Mouse (Mus musculus): ENCODE data around the gene Stum. TPM values are rescaled to one million over a fixed set of nuclear protein-coding genes. Genes with fewer than 3 reads are reported as not detected.

Gene Stum
- polyA plus RNA-seq, 1 experiment = not detected

DNA sequence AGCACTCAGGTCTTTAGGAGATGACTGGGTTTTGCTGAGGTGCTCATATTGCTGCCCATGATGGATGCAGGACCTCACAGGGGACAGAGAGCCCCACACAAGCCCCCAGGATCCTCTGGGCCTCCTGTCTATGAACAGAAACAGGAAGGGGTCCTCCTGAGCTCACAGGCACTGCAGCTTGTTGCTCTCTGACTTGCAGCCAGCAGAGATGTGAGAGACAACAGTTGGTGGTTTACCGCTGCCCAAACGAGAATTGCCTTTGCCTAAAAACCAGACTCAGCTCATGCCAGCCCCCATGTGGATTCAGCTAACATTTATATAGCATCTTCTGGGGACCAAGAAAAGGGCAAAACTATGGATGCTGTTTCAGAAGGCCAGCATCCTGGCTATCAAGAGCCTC is 33.7 kb downstream of the Stum start:
- no peak overlapping the region for H3K4me3 ChIP-seq (replicated peaks)
- H3K36me3 ChIP-seq (ENCODE audit: control insufficient read depth) = no peaks in the 10 kb centered on the region
- H3K27me3 ChIP-seq (ENCODE audit: control insufficient read depth) = no peaks in the 10 kb centered on the region
- no peaks in the 10 kb centered on the region for H3K4me1 ChIP-seq (ENCODE audit: control insufficient read depth)
- H3K9me3 ChIP-seq (ENCODE audit: control insufficient read depth, low read length) = no peaks in the 10 kb centered on the region
- no peak for TF ChIP-seq TAL1 (IDR thresholded peaks at IDR 0.05; ENCODE audit: low read length)
- no peak for TF ChIP-seq GATA1 (IDR thresholded peaks at IDR 0.05; ENCODE audit: low read length)

DNA sequence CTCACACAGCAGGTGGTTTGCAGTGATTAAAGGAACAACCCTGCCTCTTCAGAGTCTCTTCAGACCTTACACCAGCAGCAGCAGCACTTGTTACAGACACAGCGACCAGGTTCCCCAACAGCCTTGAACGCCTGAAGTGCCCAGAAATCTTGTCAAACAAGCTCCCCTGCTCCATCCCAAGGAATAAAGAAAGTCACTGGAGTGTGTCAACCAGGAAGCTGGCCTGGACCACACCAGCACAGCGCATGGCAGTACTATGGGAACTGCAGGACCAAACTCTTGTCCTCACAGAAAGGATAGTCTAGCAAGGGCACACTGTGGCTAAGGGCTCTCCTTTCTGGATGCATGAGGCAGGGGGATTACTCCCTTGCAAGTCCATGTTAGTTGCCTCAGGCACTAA is 38.9 kb downstream of the Stum start:
- Histone ChIP-seq H3K36me3 (ENCODE audit: control insufficient read depth) (no peaks in the 10 kb centered on the region), H3K4me3 (replicated peaks) (no peak overlapping the region), H3K9me3 (ENCODE audit: control insufficient read depth, low read length) (no peaks in the 10 kb centered on the region), H3K4me1 (ENCODE audit: control insufficient read depth) (no peaks in the 10 kb centered on the region), H3K27me3 (ENCODE audit: control insufficient read depth) (peaks cover 2% of the 10 kb centered on the region; the same call in 1 of the 2 replicates)
- TF ChIP-seq TAL1 (IDR thresholded peaks at IDR 0.05; ENCODE audit: low read length) (no peak), GATA1 (IDR thresholded peaks at IDR 0.05; ENCODE audit: low read length) (no peak)

DNA sequence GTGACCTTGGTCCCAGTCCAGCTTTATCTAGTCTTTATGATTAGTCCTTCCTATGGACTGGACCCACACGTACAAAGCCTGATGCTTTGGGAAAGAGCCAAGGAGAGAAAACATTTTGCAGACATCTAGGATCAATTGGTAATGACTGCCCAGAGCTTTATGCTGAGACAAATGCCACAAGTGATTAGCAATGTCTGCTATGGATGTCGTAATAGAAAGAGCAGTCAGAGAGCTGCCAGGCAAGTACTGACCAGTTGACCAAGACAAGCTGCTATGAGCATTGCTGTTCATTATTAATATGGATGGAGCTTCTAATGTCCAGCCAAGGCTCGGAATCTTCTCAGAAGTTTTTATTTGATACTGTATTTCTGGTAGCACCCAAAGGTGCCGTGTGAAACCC is 43.8 kb downstream of the Stum start:
- Histone ChIP-seq H3K9me3 (ENCODE audit: control insufficient read depth, low read length) (no peaks in the 10 kb centered on the region), H3K4me3 (replicated peaks) (no peak overlapping the region), H3K27me3 (ENCODE audit: control insufficient read depth) (peaks cover 9% of the 10 kb centered on the region), H3K4me1 (ENCODE audit: control insufficient read depth) (no peaks in the 10 kb centered on the region), H3K36me3 (ENCODE audit: control insufficient read depth) (no peaks in the 10 kb centered on the region)
- no peak for TF ChIP-seq GATA1 (IDR thresholded peaks at IDR 0.05; ENCODE audit: low read length)
- TF ChIP-seq TAL1 (IDR thresholded peaks at IDR 0.05; ENCODE audit: low read length) = no peak

DNA sequence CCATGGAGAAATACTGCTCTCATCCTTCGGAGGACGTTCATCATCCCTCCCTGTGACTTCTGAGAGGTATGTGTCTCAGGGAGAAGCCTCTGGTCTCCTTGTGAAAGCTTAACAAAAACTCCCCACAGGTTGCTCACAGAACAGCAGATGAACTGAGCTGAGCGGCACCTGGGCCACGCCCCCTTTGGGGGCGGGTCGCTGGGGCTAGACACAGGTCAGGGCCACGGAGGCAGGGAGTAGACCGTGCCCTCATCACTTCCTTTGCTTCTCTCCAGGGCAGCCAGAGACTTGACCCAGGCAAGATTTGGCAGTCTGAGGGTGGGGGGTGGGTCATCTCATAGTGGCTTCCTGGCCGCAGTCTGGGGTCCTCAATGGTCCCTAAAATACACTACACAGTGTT is 48.4 kb downstream of the Stum start:
- H3K27me3 ChIP-seq (ENCODE audit: control insufficient read depth) = peaks cover 40% of the 10 kb centered on the region
- no peak for TF ChIP-seq GATA1 (IDR thresholded peaks at IDR 0.05; ENCODE audit: low read length)
- no peak for TF ChIP-seq TAL1 (IDR thresholded peaks at IDR 0.05; ENCODE audit: low read length)
- H3K36me3 ChIP-seq (ENCODE audit: control insufficient read depth) = no peaks in the 10 kb centered on the region
- H3K4me1 ChIP-seq (ENCODE audit: control insufficient read depth) = no peaks in the 10 kb centered on the region
- no peak overlapping the region for H3K4me3 ChIP-seq (replicated peaks)
- H3K9me3 ChIP-seq (ENCODE audit: control insufficient read depth, low read length) = no peaks in the 10 kb centered on the region

DNA sequence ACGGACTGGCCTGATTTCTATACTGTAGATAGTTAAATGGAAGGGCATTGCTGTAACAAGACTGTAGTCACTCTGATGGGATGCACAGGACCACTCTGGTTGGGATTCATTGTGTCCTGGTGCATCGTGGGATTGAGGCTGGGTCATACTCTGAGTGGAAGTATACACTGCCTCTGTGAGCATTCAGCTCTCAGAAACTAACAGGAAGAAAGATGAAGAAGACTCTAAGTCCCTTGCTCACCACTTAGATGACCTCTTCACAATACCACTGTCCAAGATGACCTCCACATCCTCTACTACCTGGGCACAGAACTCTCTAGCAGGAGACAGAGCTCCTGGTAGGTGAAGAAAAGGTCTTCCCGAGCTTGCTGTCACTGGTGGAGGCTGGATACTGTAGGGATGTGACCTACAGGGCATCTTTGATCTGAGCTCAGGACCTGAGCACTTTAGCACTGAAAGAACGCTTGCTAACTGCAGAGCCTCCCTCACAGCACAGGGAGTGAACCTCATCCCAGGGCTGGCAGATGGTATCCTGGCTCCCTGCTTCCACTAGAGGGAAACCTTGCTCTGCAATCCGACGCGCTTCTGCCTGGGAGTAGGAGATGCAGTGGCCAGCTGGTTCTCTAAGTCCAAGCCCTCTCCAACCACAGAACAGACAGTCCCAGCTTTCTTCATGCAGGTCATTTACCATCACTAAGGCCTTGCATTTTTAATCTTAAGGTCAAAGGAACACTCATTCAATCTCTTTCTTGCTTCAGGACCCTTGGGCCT is 49.3 kb downstream of the Stum start:
- no peaks in the 10 kb centered on the region for H3K4me1 ChIP-seq (ENCODE audit: control insufficient read depth)

DNA sequence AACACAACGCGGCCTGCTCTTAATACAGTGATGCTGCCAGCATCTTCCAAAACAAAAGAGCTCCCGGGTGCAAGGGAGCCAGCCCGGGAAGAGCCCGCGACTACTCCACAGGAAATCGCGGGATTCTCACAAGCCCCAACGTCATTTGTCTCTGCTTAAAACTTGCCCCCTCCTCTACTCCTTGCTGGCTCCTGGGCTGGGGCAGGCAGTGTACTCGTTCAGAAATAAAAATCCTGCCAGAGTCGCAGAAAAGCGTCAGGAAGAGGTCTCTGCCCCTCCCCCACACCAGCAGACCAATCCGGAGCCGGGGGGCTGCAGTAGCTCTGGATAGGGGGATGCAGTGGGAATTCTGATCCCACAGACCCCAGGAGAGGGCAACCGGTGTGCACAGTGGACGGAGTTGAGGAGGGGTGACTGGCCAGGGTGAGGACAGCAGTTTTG is 50.2 kb downstream of the Stum start:
- Histone ChIP-seq H3K36me3 (ENCODE audit: control insufficient read depth) (no peaks in the 10 kb centered on the region), H3K4me3 (replicated peaks) (no peak overlapping the region), H3K4me1 (ENCODE audit: control insufficient read depth) (no peaks in the 10 kb centered on the region), H3K9me3 (ENCODE audit: control insufficient read depth, low read length) (no peaks in the 10 kb centered on the region), H3K27me3 (ENCODE audit: control insufficient read depth) (peaks cover 40% of the 10 kb centered on the region)
- TF ChIP-seq GATA1 (IDR thresholded peaks at IDR 0.05; ENCODE audit: low read length) (no peak), TAL1 (IDR thresholded peaks at IDR 0.05; ENCODE audit: low read length) (no peak)

More for the DNA sequence above, 49.3 kb downstream of the Stum start:
- H3K9me3 ChIP-seq (ENCODE audit: control insufficient read depth, low read length) = no peaks in the 10 kb centered on the region
- peaks cover 40% of the 10 kb centered on the region for H3K27me3 ChIP-seq (ENCODE audit: control insufficient read depth)
- no peaks in the 10 kb centered on the region for H3K36me3 ChIP-seq (ENCODE audit: control insufficient read depth)
- TF ChIP-seq GATA1 (IDR thresholded peaks at IDR 0.05; ENCODE audit: low read length) = no peak
- no peak for TF ChIP-seq TAL1 (IDR thresholded peaks at IDR 0.05; ENCODE audit: low read length)
- no peak overlapping the region for H3K4me3 ChIP-seq (replicated peaks)

DNA sequence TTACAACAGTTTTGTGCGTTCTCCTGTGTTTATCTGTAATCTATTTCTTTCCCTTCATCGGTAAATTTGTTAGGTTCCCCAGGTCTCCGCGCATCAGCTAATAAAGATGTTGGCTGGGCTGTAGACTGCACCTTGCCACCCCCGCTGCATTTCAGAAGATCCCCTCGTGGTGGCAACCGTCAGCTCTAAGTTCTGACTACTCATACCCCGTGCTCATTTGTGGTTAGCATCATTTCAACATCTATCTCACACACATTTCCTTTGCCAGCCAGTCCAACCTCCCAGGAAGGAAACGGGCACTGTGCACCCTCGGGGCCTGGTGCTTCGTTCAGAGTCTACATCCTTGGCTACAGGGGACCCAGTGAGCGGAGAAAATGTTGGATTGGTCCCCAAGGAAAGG is 51.5 kb downstream of the Stum start:
- TF ChIP-seq TAL1 (IDR thresholded peaks at IDR 0.05; ENCODE audit: low read length) = no peak
- no peak for TF ChIP-seq GATA1 (IDR thresholded peaks at IDR 0.05; ENCODE audit: low read length)
- Histone ChIP-seq H3K27me3 (ENCODE audit: control insufficient read depth) (peaks cover 39% of the 10 kb centered on the region), H3K36me3 (ENCODE audit: control insufficient read depth) (no peaks in the 10 kb centered on the region), H3K9me3 (ENCODE audit: control insufficient read depth, low read length) (no peaks in the 10 kb centered on the region), H3K4me1 (ENCODE audit: control insufficient read depth) (no peaks in the 10 kb centered on the region), H3K4me3 (replicated peaks) (no peak overlapping the region)

DNA sequence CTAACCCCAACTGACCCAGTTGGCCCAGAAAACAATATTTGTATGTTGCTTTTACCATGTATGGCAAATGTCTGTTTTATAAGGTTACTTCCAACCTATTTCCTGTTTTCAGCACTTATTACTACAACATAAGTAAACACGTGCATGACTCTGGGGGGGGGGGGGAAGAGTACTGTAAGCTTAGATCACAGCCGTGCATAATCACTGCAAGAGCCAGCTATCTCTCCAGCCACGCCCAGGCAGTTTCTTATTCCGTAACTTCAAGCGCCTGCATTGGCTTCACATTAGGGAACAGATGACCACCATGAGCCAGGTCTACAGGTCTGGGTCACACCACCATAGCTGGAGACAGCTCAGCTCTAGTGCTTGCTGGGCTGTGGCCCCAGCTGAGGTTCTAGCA is 53.5 kb downstream of the Stum start:
- Histone ChIP-seq H3K4me1 (ENCODE audit: control insufficient read depth) (no peaks in the 10 kb centered on the region), H3K27me3 (ENCODE audit: control insufficient read depth) (peaks cover 37% of the 10 kb centered on the region), H3K4me3 (replicated peaks) (no peak overlapping the region), H3K9me3 (ENCODE audit: control insufficient read depth, low read length) (no peaks in the 10 kb centered on the region), H3K36me3 (ENCODE audit: control insufficient read depth) (no peaks in the 10 kb centered on the region)
- TF ChIP-seq TAL1 (IDR thresholded peaks at IDR 0.05; ENCODE audit: low read length) = no peak
- no peak for TF ChIP-seq GATA1 (IDR thresholded peaks at IDR 0.05; ENCODE audit: low read length)

DNA sequence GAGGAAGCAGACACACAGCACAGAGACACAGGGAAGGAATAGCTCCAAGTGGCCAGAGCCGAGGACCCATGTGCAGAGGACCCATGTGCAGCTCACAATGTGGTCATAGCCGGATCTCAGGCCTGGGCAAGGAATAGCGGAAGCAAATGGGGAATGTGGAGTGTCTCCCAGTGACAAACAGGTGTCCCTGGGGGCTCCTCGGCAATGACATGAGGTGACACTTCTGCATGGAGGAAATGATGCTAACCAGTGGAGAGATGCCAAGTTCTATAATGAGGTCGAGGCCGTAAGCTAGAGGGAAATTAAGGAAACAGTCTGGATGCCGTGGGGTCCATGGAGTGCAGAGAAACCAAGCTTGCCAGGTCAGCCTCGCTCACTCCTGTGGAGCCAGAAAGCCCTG is 54.4 kb downstream of the Stum start:
- Histone ChIP-seq H3K4me3 (replicated peaks) (no peak overlapping the region), H3K27me3 (ENCODE audit: control insufficient read depth) (peaks cover 30% of the 10 kb centered on the region), H3K4me1 (ENCODE audit: control insufficient read depth) (no peaks in the 10 kb centered on the region), H3K9me3 (ENCODE audit: control insufficient read depth, low read length) (no peaks in the 10 kb centered on the region), H3K36me3 (ENCODE audit: control insufficient read depth) (no peaks in the 10 kb centered on the region)
- no peak for TF ChIP-seq TAL1 (IDR thresholded peaks at IDR 0.05; ENCODE audit: low read length)
- no peak for TF ChIP-seq GATA1 (IDR thresholded peaks at IDR 0.05; ENCODE audit: low read length)
